18 mouse cellular contexts compared by ENCODE assay signal in the genomic region with DNA sequence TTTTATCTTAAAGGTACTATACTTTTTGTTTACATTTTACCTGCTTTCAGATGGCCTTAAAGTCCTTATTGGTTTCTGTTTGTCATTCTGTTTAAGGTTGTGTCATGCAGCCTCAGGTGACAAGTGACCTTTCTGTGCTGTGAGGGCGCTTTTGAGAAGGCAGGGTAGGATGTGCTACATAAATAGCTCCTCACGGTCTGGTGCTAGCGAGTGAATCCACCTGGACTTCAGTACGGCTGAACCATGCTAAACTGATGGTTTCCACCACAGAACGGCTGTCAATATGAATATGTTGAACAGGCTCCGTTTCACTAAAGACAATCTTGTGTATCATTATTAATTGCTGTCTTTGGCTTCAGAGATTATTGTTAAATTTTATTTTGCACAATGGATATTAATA.
"Had no signal": no experiment of that assay in that cellular context is flagged by ENCODE, and none has a peak within 500 bp of the region (broad histone marks: within the 10 kb centered on the region; RNA-seq: fewer than 3 reads in every experiment).

No protein-coding gene starts in this region.

- H3K4me2 ChIP-seq: intestine, embryonic 15.5 days; kidney, embryonic 15.5 days; limb, embryonic 13.5 days; liver, embryonic 12.5 days; liver, embryonic 15.5 days; midbrain, embryonic 15.5 days; neural tube, embryonic 12.5 days; neural tube, embryonic 15.5 days had no signal

- H3K36me3 ChIP-seq: liver, embryonic 15.5 days; midbrain, embryonic 15.5 days; neural tube, embryonic 12.5 days had no signal

- H3K4me1 ChIP-seq: intestine, embryonic 15.5 days; kidney, embryonic 15.5 days; liver, embryonic 12.5 days; liver, embryonic 15.5 days; midbrain, embryonic 10.5 days; midbrain, embryonic 15.5 days; neural tube, embryonic 15.5 days had no signal

- DNase-seq: kidney, adult 11 months; kidney, adult 8-10 months; kidney, postnatal 10 days; kidney, postnatal 36 days; liver; thymus, adult 18-20 months; thymus, postnatal 36 days had no signal

- H3K27me3 ChIP-seq: intestine, embryonic 15.5 days; kidney, embryonic 15.5 days; limb, embryonic 13.5 days; liver, embryonic 12.5 days; liver, embryonic 15.5 days; megakaryocyte, embryonic 14.5 days; midbrain, embryonic 15.5 days; neural tube, embryonic 12.5 days; neural tube, embryonic 15.5 days had no signal

- H3K4me3 ChIP-seq: intestine, embryonic 15.5 days; kidney, embryonic 15.5 days; limb, embryonic 10.5 days; limb, embryonic 13.5 days; liver, embryonic 12.5 days; liver, embryonic 15.5 days; megakaryocyte, embryonic 14.5 days; midbrain, embryonic 10.5 days; midbrain, embryonic 15.5 days; neural tube, embryonic 12.5 days; neural tube, embryonic 15.5 days had no signal

- H3K27ac ChIP-seq: intestine, embryonic 15.5 days; kidney, embryonic 15.5 days; limb, embryonic 10.5 days; limb, embryonic 13.5 days; liver, embryonic 12.5 days; liver, embryonic 15.5 days; midbrain, embryonic 10.5 days; midbrain, embryonic 15.5 days; neural tube, embryonic 12.5 days; neural tube, embryonic 15.5 days had no signal

- H3K9me3 ChIP-seq: intestine, embryonic 15.5 days; kidney, embryonic 15.5 days; limb, embryonic 10.5 days; limb, embryonic 13.5 days; liver, embryonic 12.5 days; liver, embryonic 15.5 days; megakaryocyte, embryonic 14.5 days; midbrain, embryonic 10.5 days; midbrain, embryonic 15.5 days; neural tube, embryonic 12.5 days; neural tube, embryonic 15.5 days had no signal

- H3K9ac ChIP-seq: intestine, embryonic 15.5 days; kidney, embryonic 15.5 days; limb, embryonic 13.5 days; liver, embryonic 12.5 days; liver, embryonic 15.5 days; midbrain, embryonic 15.5 days; neural tube, embryonic 12.5 days; neural tube, embryonic 15.5 days had no signal

- ATAC-seq: intestine, embryonic 15.5 days; liver, embryonic 12.5 days; midbrain, embryonic 15.5 days had no signal
